Mouse (Mus musculus) bone marrow, adult 2 months (tissue): Measurements from ENCODE around the gene Kcnk12.

Source experiments
- CTCF ChIP-seq: fragments of 200-500 bp; IDR thresholded peaks from 2 replicates; pipeline ENCODE4 v1.5.1; 2011; ENCODE audit warnings: low read length, control low read depth; ENCODE audit not compliant: control insufficient read depth, insufficient read depth
- POLR2A ChIP-seq: fragments of 200-500 bp; IDR thresholded peaks from 2 replicates; pipeline ENCODE4 v1.6.1; 2011; ENCODE audit warnings: low read depth, mild to moderate bottlenecking, control low read depth, low read length, borderline replicate concordance; ENCODE audit not compliant: control insufficient read depth

DNA sequence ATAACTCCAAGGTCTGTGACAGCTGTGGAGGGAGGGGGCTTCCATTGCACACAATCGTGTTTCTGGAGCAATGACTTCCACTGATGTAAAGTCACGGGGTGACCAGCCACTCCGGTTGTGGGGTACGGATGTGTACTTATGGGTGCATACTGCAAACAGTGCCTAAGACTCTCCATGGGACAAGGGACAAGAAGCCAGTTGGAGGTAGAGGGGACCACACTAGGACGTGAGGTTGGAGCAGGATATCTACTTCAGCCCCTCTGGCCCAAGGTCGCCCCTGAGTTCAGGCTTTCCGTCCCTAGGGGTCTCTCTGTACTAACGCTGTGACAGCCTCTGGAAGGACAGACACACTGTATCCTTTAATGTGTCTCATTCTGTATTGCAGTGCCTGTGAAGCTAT lies 63.3 kb downstream of the Kcnk12 start:
- TF ChIP-seq CTCF (no peak), POLR2A (no peak)
